Mouse (Mus musculus): Measurements from ENCODE around the gene Ppp1r12c. TPM values are rescaled to one million over a fixed set of nuclear protein-coding genes. Genes with fewer than 3 reads are reported as not detected.

Ppp1r12c gene
- polyA plus RNA-seq, 1 experiment from 2014 or later: 53.6 TPM

DNA sequence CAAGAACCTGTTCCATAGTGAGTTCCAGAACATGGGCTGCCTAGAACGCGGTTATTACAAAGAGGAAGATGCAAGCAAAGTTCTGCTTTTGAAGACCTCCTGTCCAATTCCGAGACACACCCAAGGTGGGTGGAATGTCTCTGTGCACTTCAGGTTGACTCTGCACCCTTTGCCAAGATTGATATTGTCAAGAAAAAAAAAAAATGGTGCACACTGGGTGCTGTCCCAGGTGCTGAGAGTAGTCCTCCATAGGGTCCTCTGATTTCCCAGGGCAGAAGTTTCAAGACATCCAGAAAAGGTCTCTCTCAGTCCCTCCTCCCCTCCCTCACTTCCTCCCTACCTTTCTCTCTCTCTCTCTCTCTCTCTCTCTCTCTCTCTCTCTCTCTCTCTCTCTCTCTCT, 53.0 kb downstream of the Ppp1r12c start:
- no peak for ATAC-seq (ENCODE audit: insufficient read depth, low FRiP score, low read depth)
- WGBS: 82% methylated on average over 3 of the region's 3 CpGs
- Histone ChIP-seq H3K36me3 (peaks cover 8% of the 10 kb centered on the region), H3K4me1 (0 out of 2 replicates have a peak, but pooled peaks cover 9% of the 10 kb centered on the region), H3K9ac (no peak overlapping the region), H3K27me3 (replicated peaks) (no peaks in the 10 kb centered on the region), H3K9me3 (no peaks in the 10 kb centered on the region), H3K4me2 (no peak overlapping the region), H3K27ac (no peak overlapping the region), H3K4me3 (replicated peaks) (no peak overlapping the region)

DNA sequence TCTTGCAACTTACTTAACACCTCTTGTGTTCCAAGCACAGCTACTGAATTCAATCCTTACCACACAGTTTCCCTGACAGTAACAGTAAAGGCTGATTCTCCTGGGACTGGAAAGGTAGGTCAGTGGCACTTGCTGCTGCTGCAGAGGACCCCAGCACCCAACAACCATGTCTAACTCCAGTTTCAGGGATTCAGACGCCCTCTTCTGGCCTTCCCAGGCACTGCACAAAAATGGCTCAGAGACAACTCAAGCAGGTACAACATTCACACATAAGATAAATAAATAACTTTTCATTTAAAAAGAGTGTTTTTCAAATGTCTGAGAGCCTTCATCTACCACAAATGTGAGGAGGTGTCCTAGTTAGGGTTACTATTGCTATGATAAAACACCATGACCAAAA, 54.3 kb downstream of the Ppp1r12c start:
- Histone ChIP-seq H3K9me3 (no peaks in the 10 kb centered on the region), H3K36me3 (peaks cover 17% of the 10 kb centered on the region), H3K4me3 (replicated peaks) (no peak overlapping the region), H3K4me1 (0 out of 2 replicates have a peak, but pooled peaks cover 9% of the 10 kb centered on the region), H3K27me3 (replicated peaks) (no peaks in the 10 kb centered on the region), H3K9ac (no peak overlapping the region), H3K27ac (no peak overlapping the region), H3K4me2 (no peak overlapping the region)
- ATAC-seq (ENCODE audit: insufficient read depth, low FRiP score, low read depth): no peak
- WGBS: 6% methylated on average over 1 of the region's 1 CpGs

DNA sequence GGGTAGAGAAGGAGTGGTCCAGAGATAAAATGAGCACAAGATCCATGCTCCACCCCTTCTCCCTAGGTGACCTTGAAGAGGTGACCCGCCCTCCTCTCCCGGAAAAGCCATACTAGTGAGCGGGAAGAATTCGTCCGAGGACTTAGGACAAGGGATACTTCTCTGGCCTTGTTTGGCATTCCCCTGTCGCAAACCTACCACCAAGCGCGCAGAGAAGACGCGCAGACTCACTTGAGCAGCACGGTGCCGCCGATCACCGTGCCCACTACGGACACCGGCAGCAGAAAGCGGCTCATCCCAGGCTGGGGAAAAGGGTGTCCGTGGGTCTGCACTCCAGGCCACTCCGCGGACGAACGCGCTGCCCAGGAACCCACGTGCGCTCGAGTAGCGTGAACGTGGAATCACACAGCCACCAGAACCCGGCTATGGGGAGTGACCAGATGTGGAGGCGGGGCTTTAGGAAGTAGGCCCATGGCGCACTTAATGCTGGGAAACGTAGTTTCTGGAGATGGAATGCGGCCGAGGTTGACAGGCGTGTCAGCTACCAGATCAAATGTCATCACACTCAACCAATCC, 56.2 kb downstream of the Ppp1r12c start, which contains the start of gene Rdh13:
TSS of gene Rdh13 (minus strand) at position 434 of the 576 bp plus-strand sequence.
- 0 out of 2 replicates have a peak, but pooled peaks cover 6% of the 10 kb centered on the region for H3K4me1 ChIP-seq
- H3K4me3 ChIP-seq (replicated peaks): peak within 1 kb of the TSS; percentile 92
- peak within 1 kb of the TSS; percentile 91 for H3K27ac ChIP-seq
- WGBS: under 1% methylated on average over 35 of the region's 35 CpGs
- H3K36me3 ChIP-seq: peaks cover 32% of the 10 kb centered on the region
- ATAC-seq (ENCODE audit: insufficient read depth, low FRiP score, low read depth): peak; percentile 93
- H3K27me3 ChIP-seq (replicated peaks): no peaks in the 10 kb centered on the region
- H3K9ac ChIP-seq: peak within 1 kb of the TSS; percentile 81
- no peaks in the 10 kb centered on the region for H3K9me3 ChIP-seq
- H3K4me2 ChIP-seq: peak within 1 kb of the TSS; percentile 55

- ATAC-seq (ENCODE audit: insufficient read depth, low FRiP score, low read depth): no peak
- H3K4me2 ChIP-seq: no peak overlapping the region
- no peak overlapping the region for H3K9ac ChIP-seq
- no peaks in the 10 kb centered on the region for H3K9me3 ChIP-seq
- peaks cover 45% of the 10 kb centered on the region for H3K36me3 ChIP-seq
- no peaks in the 10 kb centered on the region for H3K27me3 ChIP-seq (replicated peaks)
- H3K27ac ChIP-seq: no peak overlapping the region
- 0 out of 2 replicates have a peak, but pooled peaks cover 6% of the 10 kb centered on the region for H3K4me1 ChIP-seq
- H3K4me3 ChIP-seq (replicated peaks): no peak overlapping the region
- 91% methylated on average over 10 of the region's 10 CpGs for WGBS
Observed at GRCm38 (mm10) chr7:4440549-4440948, 60.9 kb downstream of the Ppp1r12c start.

DNA sequence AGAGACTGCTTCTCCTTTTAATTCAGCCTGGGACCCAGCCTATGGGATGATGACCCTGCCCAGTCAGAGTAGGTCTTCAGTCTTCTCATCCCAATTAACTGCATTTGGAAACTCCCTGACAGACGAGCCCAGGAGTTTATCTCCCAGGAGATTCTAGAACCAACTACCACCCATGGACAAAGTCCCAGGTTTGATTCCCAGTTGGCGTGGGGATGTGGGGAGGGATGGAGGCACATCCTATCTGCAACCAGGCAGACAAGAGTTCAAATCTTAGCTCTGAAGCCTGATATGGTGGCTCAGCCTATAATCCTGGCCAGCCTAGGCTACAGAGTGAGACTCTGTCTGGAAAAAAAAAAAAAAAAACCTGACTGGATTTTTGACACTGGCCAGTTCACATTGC, 63.8 kb downstream of the Ppp1r12c start:
- peaks cover 57% of the 10 kb centered on the region for H3K36me3 ChIP-seq
- no peak overlapping the region for H3K4me3 ChIP-seq (replicated peaks)
- WGBS: 81% methylated on average over 2 of the region's 2 CpGs
- H3K27me3 ChIP-seq (replicated peaks): no peaks in the 10 kb centered on the region
- ATAC-seq (ENCODE audit: insufficient read depth, low FRiP score, low read depth): no peak
- no peak overlapping the region for H3K4me2 ChIP-seq
- H3K9ac ChIP-seq: no peak overlapping the region
- H3K9me3 ChIP-seq: no peaks in the 10 kb centered on the region
- no peak overlapping the region for H3K27ac ChIP-seq
- no peaks in the 10 kb centered on the region for H3K4me1 ChIP-seq

GRCm38 (mm10) chr7:4432026-4432425, 69.5 kb downstream of the Ppp1r12c start:
- Histone ChIP-seq H3K36me3 (peaks cover 52% of the 10 kb centered on the region), H3K9me3 (no peaks in the 10 kb centered on the region), H3K27me3 (replicated peaks) (no peaks in the 10 kb centered on the region), H3K9ac (no peak overlapping the region), H3K4me1 (no peaks in the 10 kb centered on the region), H3K4me3 (replicated peaks) (no peak overlapping the region), H3K4me2 (no peak overlapping the region), H3K27ac (no peak overlapping the region)
- ATAC-seq (ENCODE audit: insufficient read depth, low FRiP score, low read depth): no peak
- WGBS: 88% methylated on average over 8 of the region's 8 CpGs

GRCm38 (mm10) chr7:4431548-4431947, 69.9 kb downstream of the Ppp1r12c start:
- H3K4me3 ChIP-seq (replicated peaks): no peak overlapping the region
- H3K9me3 ChIP-seq: no peaks in the 10 kb centered on the region
- no peak overlapping the region for H3K4me2 ChIP-seq
- no peak for ATAC-seq (ENCODE audit: insufficient read depth, low FRiP score, low read depth)
- WGBS: 81% methylated on average over 6 of the region's 6 CpGs
- H3K27ac ChIP-seq: no peak overlapping the region
- no peaks in the 10 kb centered on the region for H3K27me3 ChIP-seq (replicated peaks)
- peaks cover 50% of the 10 kb centered on the region for H3K36me3 ChIP-seq
- H3K4me1 ChIP-seq: no peaks in the 10 kb centered on the region
- no peak overlapping the region for H3K9ac ChIP-seq

Small RNAs within 50 kb of the gene (microRNA-seq; reads per million reads assigned to microRNA genes)
- not detected for gene Gm24605

Other genes starting within 250 kb of the Ppp1r12c start
- 0.12 TPM in 1 of 2 replicates, not detected in the other for gene Ncr1, start 164.0 kb downstream of the Ppp1r12c start, polyA plus RNA-seq (2015; fragmentation: Nextera tagmentation; extraction: Ambion mirVana)
- 0.22 TPM in 1 of 2 replicates, not detected in the other for gene Gp6, start 103.9 kb downstream of the Ppp1r12c start, polyA plus RNA-seq (2015; fragmentation: Nextera tagmentation; extraction: Ambion mirVana)
- gene Rdh13, start 56.0 kb downstream of the Ppp1r12c start, polyA plus RNA-seq (2015; fragmentation: Nextera tagmentation; extraction: Ambion mirVana): 27.2 and 27.7 TPM in 2 replicates
- gene Eps8l1, start 41.0 kb downstream of the Ppp1r12c start, polyA plus RNA-seq (2015; fragmentation: Nextera tagmentation; extraction: Ambion mirVana): 10.0 and 11.1 TPM in 2 replicates
- 25.5 and 33.1 TPM in 2 replicates for gene Tnnt1, start 14.7 kb upstream of the Ppp1r12c start, polyA plus RNA-seq (2015; fragmentation: Nextera tagmentation; extraction: Ambion mirVana)
- gene Tnni3, start 22.5 kb upstream of the Ppp1r12c start, polyA plus RNA-seq (2015; fragmentation: Nextera tagmentation; extraction: Ambion mirVana): 5.4 and 6.4 TPM in 2 replicates
- gene Dnaaf3, start 30.8 kb upstream of the Ppp1r12c start, polyA plus RNA-seq (2015; fragmentation: Nextera tagmentation; extraction: Ambion mirVana): 1.3 and 1.7 TPM in 2 replicates
- 7.4 and 7.9 TPM in 2 replicates for gene Syt5, start 45.9 kb upstream of the Ppp1r12c start, polyA plus RNA-seq (2015; fragmentation: Nextera tagmentation; extraction: Ambion mirVana)
- 0.80 and 0.89 TPM in 2 replicates for gene Ptprh, start 102.4 kb upstream of the Ppp1r12c start, polyA plus RNA-seq (2015; fragmentation: Nextera tagmentation; extraction: Ambion mirVana)
- 2.4 and 4.8 TPM in 2 replicates for gene Tmem86b, start 129.7 kb upstream of the Ppp1r12c start, polyA plus RNA-seq (2015; fragmentation: Nextera tagmentation; extraction: Ambion mirVana)
- gene Ppp6r1, start 157.3 kb upstream of the Ppp1r12c start, polyA plus RNA-seq (2015; fragmentation: Nextera tagmentation; extraction: Ambion mirVana): 8.5 and 9.0 TPM in 2 replicates
- 83.5 and 94.5 TPM in 2 replicates for gene Hspbp1, start 183.4 kb upstream of the Ppp1r12c start, polyA plus RNA-seq (2015; fragmentation: Nextera tagmentation; extraction: Ambion mirVana)
- 0.94 and 1.3 TPM in 2 replicates for gene Brsk1, start 188.9 kb upstream of the Ppp1r12c start, polyA plus RNA-seq (2015; fragmentation: Nextera tagmentation; extraction: Ambion mirVana)
- gene Tmem150b, start 223.6 kb upstream of the Ppp1r12c start, polyA plus RNA-seq (2015; fragmentation: Nextera tagmentation; extraction: Ambion mirVana): 0.85 and 0.88 TPM in 2 replicates
- gene Kmt5c, start 238.4 kb upstream of the Ppp1r12c start, polyA plus RNA-seq (2015; fragmentation: Nextera tagmentation; extraction: Ambion mirVana): 57.2 and 61.4 TPM in 2 replicates